Mouse (Mus musculus): ENCODE data around the gene Dennd6b. TPM values are rescaled to one million over a fixed set of nuclear protein-coding genes. Genes with fewer than 3 reads are reported as not detected.

Dennd6b gene
- polyA plus RNA-seq, 1 experiment: 5.3 TPM

DNA sequence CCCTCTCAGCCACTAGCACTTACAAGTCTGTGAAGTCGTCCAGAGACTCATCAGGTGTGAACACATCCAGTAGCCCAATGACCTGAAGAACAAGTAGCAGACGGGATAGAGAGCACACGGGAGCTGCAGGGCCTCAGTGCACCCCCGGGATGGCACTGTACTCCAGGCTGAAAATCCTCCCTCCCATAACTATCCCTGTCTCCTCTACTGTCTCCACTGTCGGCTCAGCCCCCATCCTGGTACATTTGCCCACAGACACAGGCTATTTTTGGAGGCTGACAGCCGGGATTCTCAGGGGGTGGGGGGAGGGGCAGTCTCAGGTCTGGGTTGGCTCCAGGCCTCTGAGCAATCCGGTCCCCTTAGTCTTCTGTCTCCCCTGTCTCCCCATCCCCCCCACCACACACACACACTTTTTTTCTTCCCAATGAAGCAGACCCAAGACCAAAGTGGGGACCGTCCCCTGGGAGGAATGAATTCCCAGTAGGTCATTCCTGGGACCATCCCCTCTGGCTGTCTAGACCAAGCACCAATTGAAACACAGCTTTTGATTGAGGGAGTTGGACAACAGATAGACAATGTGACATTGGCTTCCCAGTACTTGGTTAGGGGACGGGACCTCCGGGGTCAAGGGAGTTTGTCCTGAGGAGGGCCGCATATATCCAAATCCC is 58.8 kb downstream of the Dennd6b start:
- TF ChIP-seq GATA1 (IDR thresholded peaks at IDR 0.05; ENCODE audit: low read length): no peak

DNA sequence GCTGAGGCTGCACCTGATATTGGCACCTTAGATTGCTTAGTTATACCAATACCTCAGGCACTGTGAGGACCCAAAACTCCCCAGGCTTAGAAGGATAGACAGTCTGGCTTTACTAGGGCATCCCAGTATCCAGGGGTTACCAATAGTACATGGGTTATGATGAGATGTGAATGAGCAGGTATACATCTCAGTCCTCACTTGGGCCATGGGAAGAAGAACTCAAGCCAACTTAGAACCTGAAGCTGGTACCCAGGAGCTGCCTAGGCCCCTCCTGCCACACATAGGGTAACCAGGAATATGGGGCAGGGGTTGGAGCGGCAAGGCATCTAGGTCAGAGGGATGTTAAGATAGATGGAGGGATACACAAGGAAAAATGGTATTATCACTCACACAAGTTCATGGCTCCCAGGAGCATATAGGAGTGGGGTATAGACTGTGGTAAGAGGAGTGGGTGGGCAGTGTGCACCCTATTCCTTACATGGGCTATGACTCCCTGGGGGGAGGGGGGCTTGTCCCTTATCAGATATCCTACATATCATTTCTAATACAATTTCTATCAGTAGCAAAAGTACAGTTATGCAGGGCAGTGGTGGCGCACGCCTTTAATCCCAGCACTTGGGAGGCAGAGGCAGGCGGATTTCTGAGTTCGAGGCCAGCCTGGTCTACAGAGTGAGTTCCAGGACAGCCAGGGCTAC is 59.7 kb downstream of the Dennd6b start:
- no peak for TF ChIP-seq GATA1 (IDR thresholded peaks at IDR 0.05; ENCODE audit: low read length)

Other genes starting within 250 kb of the Dennd6b start
- not detected in 2 replicates for gene Ttll8, start 242.1 kb downstream of the Dennd6b start, polyA plus RNA-seq (2012)
- gene Mlc1, start 217.5 kb downstream of the Dennd6b start, polyA plus RNA-seq (2012): not detected in 2 replicates
- gene Mov10l1, start 213.6 kb downstream of the Dennd6b start, polyA plus RNA-seq (2012): not detected in 2 replicates
- gene Panx2, start 136.8 kb downstream of the Dennd6b start, polyA plus RNA-seq (2012): not detected in 2 replicates
- gene Trabd, start 121.4 kb downstream of the Dennd6b start, polyA plus RNA-seq (2012): 62.9 and 74.4 TPM in 2 replicates
- gene Selenoo, start 107.4 kb downstream of the Dennd6b start, polyA plus RNA-seq (2012): 15.8 and 19.7 TPM in 2 replicates
- gene Tubgcp6, start 73.4 kb downstream of the Dennd6b start, polyA plus RNA-seq (2012): 37.9 and 40.3 TPM in 2 replicates
- 8.5 and 18.1 TPM in 2 replicates for gene Hdac10, start 67.8 kb downstream of the Dennd6b start, polyA plus RNA-seq (2012)
- gene Mapk12, start 55.8 kb downstream of the Dennd6b start, polyA plus RNA-seq (2012): not detected in 2 replicates
- gene Mapk11, start 46.9 kb downstream of the Dennd6b start, polyA plus RNA-seq (2012): not detected in 2 replicates
- 0.01 TPM in 1 of 2 replicates, not detected in the other for gene Plxnb2, start 15.7 kb downstream of the Dennd6b start, polyA plus RNA-seq (2012)
- gene Ppp6r2, start 15.1 kb upstream of the Dennd6b start, polyA plus RNA-seq (2012): 200 and 336 TPM in 2 replicates
- 140 and 169 TPM in 2 replicates for gene Sbf1, start 118.8 kb upstream of the Dennd6b start, polyA plus RNA-seq (2012)
- gene Adm2, start 126.2 kb upstream of the Dennd6b start, polyA plus RNA-seq (2012): not detected in 2 replicates
- gene Miox, start 137.9 kb upstream of the Dennd6b start, polyA plus RNA-seq (2012): not detected in 2 replicates
- gene Lmf2, start 159.2 kb upstream of the Dennd6b start, polyA plus RNA-seq (2012): 112 and 120 TPM in 2 replicates
- gene Ncaph2, start 159.2 kb upstream of the Dennd6b start, polyA plus RNA-seq (2012): 87.9 and 95.5 TPM in 2 replicates
- gene Sco2, start 177.3 kb upstream of the Dennd6b start, polyA plus RNA-seq (2012): 83.8 and 92.0 TPM in 2 replicates
- 0.69 and 1.4 TPM in 2 replicates for gene Tymp, start 180.5 kb upstream of the Dennd6b start, polyA plus RNA-seq (2012)
- not detected in 2 replicates for gene Odf3b, start 182.8 kb upstream of the Dennd6b start, polyA plus RNA-seq (2012)
- gene Klhdc7b, start 188.4 kb upstream of the Dennd6b start, polyA plus RNA-seq (2012): not detected in 2 replicates
- gene Syce3, start 214.0 kb upstream of the Dennd6b start, polyA plus RNA-seq (2012): not detected in 2 replicates
- 0.41 and 0.71 TPM in 2 replicates for gene Cpt1b, start 229.4 kb upstream of the Dennd6b start, polyA plus RNA-seq (2012)
- gene C730034F03Rik, start 233.1 kb upstream of the Dennd6b start, polyA plus RNA-seq (2012): 0.05 and 0.09 TPM in 2 replicates
- gene Gm44502, start 233.2 kb upstream of the Dennd6b start, polyA plus RNA-seq (2012): 0.45 and 1.3 TPM in 2 replicates
- gene Chkb, start 233.4 kb upstream of the Dennd6b start, polyA plus RNA-seq (2012): 60.6 and 103 TPM in 2 replicates